Mouse (Mus musculus) testis, adult 2 months (tissue): Measurements from ENCODE around the gene E2f3.

Experiments used
- CTCF ChIP-seq: fragments of 200-500 bp; IDR thresholded peaks from 2 replicates; pipeline ENCODE4 v1.5.1; 2012; ENCODE audit warnings: low read depth, mild to moderate bottlenecking, inconsistent platforms, low read length, moderate library complexity; ENCODE audit not compliant: control insufficient read depth, insufficient read depth, insufficient replicate concordance
- POLR2A ChIP-seq: fragments of 200-500 bp; IDR thresholded peaks from 2 replicates; pipeline ENCODE4 v1.6.1; 2012; ENCODE audit warnings: low read depth, mild to moderate bottlenecking, inconsistent platforms, low read length, moderate library complexity; ENCODE audit not compliant: control insufficient read depth

- no peak for TF ChIP-seq CTCF
- TF ChIP-seq POLR2A: no peak
Observed at GRCm38 (mm10) chr13:29919841-29920240, 66.0 kb downstream of the E2f3 start.
